Mouse (Mus musculus) heart, postnatal 25 days (tissue): ENCODE measurements around the gene Glo1. TPM values are rescaled to one million over a fixed set of nuclear protein-coding genes. Genes with fewer than 3 reads are reported as not detected.

Source experiments
- DNase-seq: peaks from one replicate; pipeline ENCODE4 v3.0.0; 2022; ENCODE audit warnings: low spot score
- intact Hi-C: fragments of 180-260 bp; cut with DNase I; formaldehyde crosslinking; loops from one replicate; pipeline ENCODE4 v1.15.1; 2025
- total RNA-seq, 2 experiments: library from RNA; stranded (reverse); gene quantifications; 2 replicates each; pipeline ENCODE4 v1.2.3; 2021

The Glo1 gene
- total RNA-seq, 2 experiments from 2014 or later, result 141 to 164 TPM

GRCm38 (mm10) chr17:30583258-30584001 lies 43.2 kb downstream of the Glo1 start:
- no peak for DNase-seq
- intact Hi-C loops, result loop anchor here (10.0 kb wide), 2 partner anchors 231 to 609 kb away; partner anchors contain the start of gene Mdga1

- intact Hi-C loops, result loop anchor here (10.0 kb wide), 2 partner anchors 232 to 608 kb away; partner anchors contain the start of gene Mdga1
- DNase-seq, result no peak
Measured at GRCm38 (mm10) chr17:30582313-30582712, 44.4 kb downstream of the Glo1 start.

- intact Hi-C loops, result loop anchor here (10.0 kb wide), 2 partner anchors 234 to 606 kb away; partner anchors contain the start of gene Mdga1
- no peak for DNase-seq
Measured at GRCm38 (mm10) chr17:30581201-30581600, 45.5 kb downstream of the Glo1 start.

GRCm38 (mm10) chr17:30580781-30581180 lies 45.9 kb downstream of the Glo1 start:
- DNase-seq, result no peak
- intact Hi-C loops, result loop anchor here (10.0 kb wide), 2 partner anchors 234 to 606 kb away; partner anchors contain the start of gene Mdga1

GRCm38 (mm10) chr17:30576946-30577345 lies 49.7 kb downstream of the Glo1 start:
- intact Hi-C loops, result loop anchor here (2.0 kb wide), 1 partner anchor 34 kb away; no protein-coding TSS in a partner anchor
- no peak for DNase-seq

- peak; percentile 92 for DNase-seq
- intact Hi-C loops, result loop anchor here (2.0 kb wide), 1 partner anchor 35 kb away; no protein-coding TSS in a partner anchor
Measured at GRCm38 (mm10) chr17:30575941-30576773, 50.5 kb downstream of the Glo1 start, which contains the start of gene Btbd9. TSS of gene Btbd9 (minus strand) at chr17:30576488.

GRCm38 (mm10) chr17:30575121-30575904 lies 51.4 kb downstream of the Glo1 start:
- no peak for DNase-seq
- intact Hi-C loops, result no loop called here

- intact Hi-C loops, result no loop called here
Measured at GRCm38 (mm10) chr17:30574783-30575075, 51.9 kb downstream of the Glo1 start.

GRCm38 (mm10) chr17:30573990-30574782 lies 52.5 kb downstream of the Glo1 start:
- intact Hi-C loops, result no loop called here
- peak; percentile 37 for DNase-seq

More at GRCm38 (mm10) chr17:30574783-30575075, 51.9 kb downstream of the Glo1 start:
- no peak for DNase-seq

- DNase-seq, result no peak
- intact Hi-C loops, result no loop called here
Measured at GRCm38 (mm10) chr17:30570971-30571370, 55.7 kb downstream of the Glo1 start.

- intact Hi-C loops, result no loop called here
Measured at GRCm38 (mm10) chr17:30570173-30570572, 56.5 kb downstream of the Glo1 start.

GRCm38 (mm10) chr17:30568473-30568872 lies 58.2 kb downstream of the Glo1 start:
- DNase-seq, result no peak
- intact Hi-C loops, result no loop called here

More at GRCm38 (mm10) chr17:30570173-30570572, 56.5 kb downstream of the Glo1 start:
- DNase-seq, result no peak

- no peak for DNase-seq
- intact Hi-C loops, result no loop called here
Measured at GRCm38 (mm10) chr17:30564971-30565370, 61.7 kb downstream of the Glo1 start.

- DNase-seq, result no peak
- intact Hi-C loops, result no loop called here
Measured at GRCm38 (mm10) chr17:30564407-30564806, 62.3 kb downstream of the Glo1 start.

GRCm38 (mm10) chr17:30563484-30564075 lies 63.1 kb downstream of the Glo1 start:
- DNase-seq, result no peak
- intact Hi-C loops, result no loop called here

- DNase-seq, result no peak
- intact Hi-C loops, result no loop called here
Measured at GRCm38 (mm10) chr17:30562770-30563169, 63.9 kb downstream of the Glo1 start.

GRCm38 (mm10) chr17:30559536-30559935 lies 67.1 kb downstream of the Glo1 start:
- intact Hi-C loops, result loop anchor here (2.0 kb wide), 1 partner anchor 31 kb away; no protein-coding TSS in a partner anchor

GRCm38 (mm10) chr17:30558623-30559022 lies 68.0 kb downstream of the Glo1 start:
- DNase-seq, result no peak
- intact Hi-C loops, result loop anchor here (2.0 kb wide), 1 partner anchor 32 kb away; no protein-coding TSS in a partner anchor

More at GRCm38 (mm10) chr17:30559536-30559935, 67.1 kb downstream of the Glo1 start:
- DNase-seq, result no peak
